Mouse (Mus musculus): Measurements from ENCODE around the gene Sh3glb1. TPM values are rescaled to one million over a fixed set of nuclear protein-coding genes. Genes with fewer than 3 reads are reported as not detected.

Gene Sh3glb1
- polyA plus RNA-seq, 1 experiment from 2014 or later = 117 TPM

DNA sequence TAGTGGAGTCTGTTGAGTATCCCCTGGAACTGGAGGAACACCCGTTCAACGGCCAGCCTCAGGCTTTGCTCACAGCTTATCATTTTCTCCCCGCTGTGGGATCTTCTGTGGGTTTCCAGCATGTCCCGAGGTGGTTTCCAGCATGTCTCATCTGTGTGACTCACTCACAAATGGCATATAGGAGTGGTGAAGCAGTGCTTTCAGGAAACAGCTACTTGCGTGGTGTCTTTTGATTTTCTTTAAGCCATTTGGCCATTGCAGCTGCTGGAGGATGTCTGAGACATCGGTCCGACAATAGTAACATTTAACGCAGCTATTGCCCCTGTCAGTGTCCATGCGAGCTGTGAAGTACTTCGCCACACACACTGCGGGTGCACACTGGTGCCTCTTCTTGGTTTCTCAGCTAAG lies 50.7 kb downstream of the Sh3glb1 start:
- 0 out of 2 replicates have a peak overlapping the region, but pooled peaks have one; percentile 26 for H3K27ac ChIP-seq (ENCODE audit: low read length)
- ATAC-seq = no peak
- H3K4me1 ChIP-seq (ENCODE audit: control insufficient read depth, insufficient read depth, low read length) = no peaks in the 10 kb centered on the region
- no peaks in the 10 kb centered on the region for H3K9me3 ChIP-seq (replicated peaks; ENCODE audit: control insufficient read depth, low read length, poor library complexity, severe bottlenecking)
- H3K9ac ChIP-seq (ENCODE audit: low read depth, low read length) = no peak overlapping the region
- no peak overlapping the region for H3K4me2 ChIP-seq (ENCODE audit: low read length)
- H3K36me3 ChIP-seq (ENCODE audit: control insufficient read depth, insufficient read depth, low read length) = no peaks in the 10 kb centered on the region
- no peaks in the 10 kb centered on the region for H3K27me3 ChIP-seq (ENCODE audit: control insufficient read depth, insufficient read depth, low read depth, low read length)
- 69% methylated on average over 11 of the region's 11 CpGs for WGBS
- H3K4me3 ChIP-seq (ENCODE audit: low read depth, low read length) = no peak overlapping the region

DNA sequence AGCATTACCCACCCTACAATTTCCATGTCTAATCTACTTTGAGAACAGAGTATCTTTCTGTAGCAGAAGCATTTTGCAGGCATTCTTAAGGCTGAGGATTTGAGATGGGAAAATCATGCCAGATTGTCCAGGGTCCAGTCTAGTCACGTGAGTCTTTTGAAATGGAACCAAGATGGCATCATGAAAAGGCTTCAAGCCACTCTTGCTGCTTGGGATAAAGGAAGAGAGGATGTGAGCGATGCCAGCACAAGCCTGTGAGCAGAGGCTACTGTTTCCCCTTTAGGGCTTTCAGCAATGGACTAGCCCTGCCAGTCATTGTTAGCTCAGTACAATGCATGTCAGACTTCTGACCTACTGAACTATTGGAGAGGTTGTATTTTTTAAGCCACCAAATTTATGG lies 51.2 kb downstream of the Sh3glb1 start:
- WGBS = 44% methylated on average over 2 of the region's 2 CpGs
- Histone ChIP-seq H3K4me3 (ENCODE audit: low read depth, low read length) (no peak overlapping the region), H3K27ac (ENCODE audit: low read length) (0 out of 2 replicates have a peak overlapping the region, but pooled peaks have one; percentile 26), H3K9ac (ENCODE audit: low read depth, low read length) (no peak overlapping the region), H3K27me3 (ENCODE audit: control insufficient read depth, insufficient read depth, low read depth, low read length) (no peaks in the 10 kb centered on the region), H3K9me3 (replicated peaks; ENCODE audit: control insufficient read depth, low read length, poor library complexity, severe bottlenecking) (no peaks in the 10 kb centered on the region), H3K4me2 (ENCODE audit: low read length) (no peak overlapping the region), H3K36me3 (ENCODE audit: control insufficient read depth, insufficient read depth, low read length) (no peaks in the 10 kb centered on the region), H3K4me1 (ENCODE audit: control insufficient read depth, insufficient read depth, low read length) (no peaks in the 10 kb centered on the region)
- ATAC-seq = peak; percentile 60; the same call in 1 of the 2 replicates

GRCm38 (mm10) chr3:144668039-144668438 lies 52.1 kb downstream of the Sh3glb1 start:
- no peak overlapping the region for H3K4me2 ChIP-seq (ENCODE audit: low read length)
- WGBS = 92% methylated on average over 9 of the region's 9 CpGs
- H3K27ac ChIP-seq (ENCODE audit: low read length) = no peak overlapping the region
- no peaks in the 10 kb centered on the region for H3K36me3 ChIP-seq (ENCODE audit: control insufficient read depth, insufficient read depth, low read length)
- H3K9ac ChIP-seq (ENCODE audit: low read depth, low read length) = no peak overlapping the region
- no peaks in the 10 kb centered on the region for H3K9me3 ChIP-seq (replicated peaks; ENCODE audit: control insufficient read depth, low read length, poor library complexity, severe bottlenecking)
- no peak for ATAC-seq
- H3K27me3 ChIP-seq (ENCODE audit: control insufficient read depth, insufficient read depth, low read depth, low read length) = no peaks in the 10 kb centered on the region
- no peak overlapping the region for H3K4me3 ChIP-seq (ENCODE audit: low read depth, low read length)
- H3K4me1 ChIP-seq (ENCODE audit: control insufficient read depth, insufficient read depth, low read length) = no peaks in the 10 kb centered on the region

DNA sequence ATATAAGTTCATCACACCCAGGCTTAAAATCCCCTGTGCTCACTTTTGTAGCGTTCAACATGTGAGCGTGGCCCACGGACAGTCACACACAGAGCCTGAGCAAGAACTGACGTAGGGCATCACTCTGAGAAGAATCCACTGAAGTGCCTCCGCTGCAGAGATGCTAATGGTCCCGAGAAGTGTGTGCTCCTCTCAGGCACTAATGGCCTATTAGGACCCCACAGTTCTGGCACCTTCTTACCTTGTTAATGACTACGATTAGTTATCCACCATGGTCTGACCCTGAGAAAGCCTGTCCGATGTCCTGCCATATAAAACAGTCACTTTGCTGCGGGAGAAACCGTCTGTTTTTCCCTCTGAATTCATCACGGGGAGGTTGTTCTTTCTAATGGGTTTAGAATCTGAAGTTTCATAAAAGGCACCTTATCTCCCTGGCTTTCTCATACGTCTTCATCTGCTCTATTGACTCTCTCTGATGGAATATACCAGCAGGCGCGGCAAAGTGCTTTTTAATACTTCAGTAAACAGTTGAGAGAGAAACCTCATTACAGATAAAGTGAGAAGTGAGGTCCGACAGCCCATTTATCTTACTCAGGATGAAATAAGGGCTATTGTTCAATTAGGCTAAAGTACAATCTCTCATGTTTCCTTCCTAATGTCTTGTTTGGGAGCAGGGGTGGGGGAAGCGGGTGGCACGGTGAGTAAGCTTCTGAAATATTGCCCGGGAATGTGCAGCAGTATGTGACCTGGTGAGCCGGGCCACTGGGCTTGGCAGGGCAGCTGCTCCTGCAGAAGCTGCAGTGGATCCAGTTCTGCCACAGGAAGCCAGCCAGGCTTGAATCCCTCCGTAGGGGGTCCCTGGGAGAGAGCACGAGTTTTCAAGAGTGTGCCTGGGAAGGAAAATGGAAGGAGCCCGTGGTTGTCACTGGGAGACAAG lies 55.5 kb downstream of the Sh3glb1 start:
- no peak overlapping the region for H3K27ac ChIP-seq (ENCODE audit: low read length)
- H3K9me3 ChIP-seq (replicated peaks; ENCODE audit: control insufficient read depth, low read length, poor library complexity, severe bottlenecking) = no peaks in the 10 kb centered on the region
- no peak for ATAC-seq
- no peak overlapping the region for H3K4me2 ChIP-seq (ENCODE audit: low read length)
- no peaks in the 10 kb centered on the region for H3K4me1 ChIP-seq (ENCODE audit: control insufficient read depth, insufficient read depth, low read length)
- H3K4me3 ChIP-seq (ENCODE audit: low read depth, low read length) = no peak overlapping the region
- WGBS = 53% methylated on average over 22 of the region's 22 CpGs
- no peaks in the 10 kb centered on the region for H3K36me3 ChIP-seq (ENCODE audit: control insufficient read depth, insufficient read depth, low read length)
- no peaks in the 10 kb centered on the region for H3K27me3 ChIP-seq (ENCODE audit: control insufficient read depth, insufficient read depth, low read depth, low read length)
- H3K9ac ChIP-seq (ENCODE audit: low read depth, low read length) = no peak overlapping the region

DNA sequence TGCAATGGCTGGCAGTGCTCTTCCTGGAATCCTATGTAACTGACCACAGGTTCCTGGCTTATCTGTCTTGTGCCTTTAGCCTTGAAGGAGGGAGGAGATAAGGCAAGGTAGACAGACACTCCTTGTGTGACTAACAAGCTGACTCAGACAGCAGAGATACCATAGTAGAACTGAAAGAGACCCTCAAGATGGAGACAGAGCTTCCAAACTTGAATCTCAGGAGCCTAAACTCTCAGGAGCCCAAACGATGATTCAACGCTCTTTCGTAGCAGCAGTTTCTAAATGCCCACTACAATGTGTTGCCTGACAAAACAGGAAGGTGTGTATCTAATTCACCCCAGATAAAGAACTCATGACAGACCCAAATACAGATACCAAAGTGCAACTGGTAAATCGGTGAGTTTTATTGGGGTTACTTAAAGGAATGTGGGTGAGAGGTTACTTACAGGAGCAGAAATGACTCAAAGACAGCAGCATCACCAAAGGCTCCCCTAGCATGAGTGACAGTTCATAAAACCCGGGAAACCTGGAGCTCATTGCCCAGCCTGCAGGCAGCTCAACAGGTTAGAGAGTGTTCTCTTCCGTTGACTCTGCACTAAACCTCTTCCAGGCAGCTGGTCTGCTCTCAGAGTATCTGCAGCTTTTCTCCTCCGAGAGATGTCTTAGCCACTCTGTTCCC lies 56.6 kb downstream of the Sh3glb1 start:
- Histone ChIP-seq H3K4me2 (ENCODE audit: low read length) (no peak overlapping the region), H3K36me3 (ENCODE audit: control insufficient read depth, insufficient read depth, low read length) (no peaks in the 10 kb centered on the region), H3K4me1 (ENCODE audit: control insufficient read depth, insufficient read depth, low read length) (no peaks in the 10 kb centered on the region), H3K4me3 (ENCODE audit: low read depth, low read length) (no peak overlapping the region), H3K27me3 (ENCODE audit: control insufficient read depth, insufficient read depth, low read depth, low read length) (no peaks in the 10 kb centered on the region), H3K9ac (ENCODE audit: low read depth, low read length) (no peak overlapping the region), H3K27ac (ENCODE audit: low read length) (no peak overlapping the region), H3K9me3 (replicated peaks; ENCODE audit: control insufficient read depth, low read length, poor library complexity, severe bottlenecking) (no peaks in the 10 kb centered on the region)
- no peak for ATAC-seq
- whole genome bisulfite sequencing = 97% methylated on average over 7 of the region's 7 CpGs

DNA sequence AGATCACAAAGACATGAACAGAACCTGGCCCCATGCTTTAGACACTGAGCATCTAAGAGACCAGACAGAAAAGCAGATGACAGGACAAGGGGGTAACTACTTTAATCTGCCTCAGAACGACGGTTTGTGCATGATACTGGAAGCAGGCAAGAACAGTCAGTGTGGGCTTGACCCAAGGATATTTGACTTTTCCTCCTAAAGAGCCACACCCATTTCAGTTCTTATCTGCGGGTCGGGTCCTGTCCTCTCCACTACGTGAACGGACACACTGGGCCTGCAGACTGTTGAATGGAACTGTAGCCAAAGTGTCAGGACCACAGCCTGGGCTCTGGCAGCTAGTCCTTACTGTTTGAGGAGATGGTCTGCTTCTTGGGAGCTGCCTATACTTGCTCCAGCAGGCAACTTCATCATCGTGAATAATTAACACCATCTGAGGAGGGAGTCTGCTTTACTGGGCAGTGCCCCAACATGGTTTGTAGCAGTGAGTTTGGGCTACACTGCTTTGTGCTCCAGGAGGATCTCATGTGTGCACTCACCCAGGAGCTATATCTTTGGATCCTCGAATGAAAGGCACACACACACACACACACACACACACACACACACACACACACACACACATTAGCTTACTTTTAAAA lies 57.8 kb downstream of the Sh3glb1 start:
- Histone ChIP-seq H3K4me3 (ENCODE audit: low read depth, low read length) (no peak overlapping the region), H3K27me3 (ENCODE audit: control insufficient read depth, insufficient read depth, low read depth, low read length) (no peaks in the 10 kb centered on the region), H3K9ac (ENCODE audit: low read depth, low read length) (no peak overlapping the region), H3K27ac (ENCODE audit: low read length) (no peak overlapping the region), H3K4me1 (ENCODE audit: control insufficient read depth, insufficient read depth, low read length) (no peaks in the 10 kb centered on the region), H3K9me3 (replicated peaks; ENCODE audit: control insufficient read depth, low read length, poor library complexity, severe bottlenecking) (no peaks in the 10 kb centered on the region), H3K4me2 (ENCODE audit: low read length) (no peak overlapping the region), H3K36me3 (ENCODE audit: control insufficient read depth, insufficient read depth, low read length) (no peaks in the 10 kb centered on the region)
- WGBS = 88% methylated on average over 8 of the region's 8 CpGs
- no peak for ATAC-seq

DNA sequence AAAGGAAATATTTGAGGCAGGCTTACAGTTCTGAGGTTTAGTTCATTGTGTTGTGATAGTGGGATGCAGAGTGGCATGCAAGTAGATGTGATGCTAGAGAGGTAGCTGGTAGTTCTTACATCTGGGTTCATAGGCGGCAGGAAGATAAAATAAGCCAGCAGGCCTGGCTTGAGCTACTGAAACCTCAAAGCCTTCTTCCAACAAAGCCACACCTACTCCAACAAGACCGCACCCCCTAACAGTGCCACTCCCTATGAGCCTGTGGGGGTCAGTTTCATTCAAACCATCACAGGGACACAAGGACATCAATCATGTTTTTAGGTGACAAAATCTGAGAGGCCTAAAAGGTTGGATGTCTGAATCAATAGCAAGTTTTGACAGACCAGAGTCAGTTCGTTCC lies 58.7 kb downstream of the Sh3glb1 start:
- 94% methylated on average over 3 of the region's 3 CpGs for WGBS
- no peak overlapping the region for H3K27ac ChIP-seq (ENCODE audit: low read length)
- ATAC-seq = no peak
- no peak overlapping the region for H3K4me3 ChIP-seq (ENCODE audit: low read depth, low read length)
- no peaks in the 10 kb centered on the region for H3K9me3 ChIP-seq (replicated peaks; ENCODE audit: control insufficient read depth, low read length, poor library complexity, severe bottlenecking)
- no peaks in the 10 kb centered on the region for H3K27me3 ChIP-seq (ENCODE audit: control insufficient read depth, insufficient read depth, low read depth, low read length)
- H3K4me2 ChIP-seq (ENCODE audit: low read length) = no peak overlapping the region
- no peak overlapping the region for H3K9ac ChIP-seq (ENCODE audit: low read depth, low read length)
- H3K36me3 ChIP-seq (ENCODE audit: control insufficient read depth, insufficient read depth, low read length) = no peaks in the 10 kb centered on the region
- H3K4me1 ChIP-seq (ENCODE audit: control insufficient read depth, insufficient read depth, low read length) = no peaks in the 10 kb centered on the region

GRCm38 (mm10) chr3:144644202-144644601 lies 75.9 kb downstream of the Sh3glb1 start:
- Histone ChIP-seq H3K4me3 (ENCODE audit: low read depth, low read length) (no peak overlapping the region), H3K27me3 (ENCODE audit: control insufficient read depth, insufficient read depth, low read depth, low read length) (no peaks in the 10 kb centered on the region), H3K4me2 (ENCODE audit: low read length) (no peak overlapping the region), H3K27ac (ENCODE audit: low read length) (no peak overlapping the region), H3K9ac (ENCODE audit: low read depth, low read length) (no peak overlapping the region), H3K36me3 (ENCODE audit: control insufficient read depth, insufficient read depth, low read length) (no peaks in the 10 kb centered on the region), H3K9me3 (replicated peaks; ENCODE audit: control insufficient read depth, low read length, poor library complexity, severe bottlenecking) (no peaks in the 10 kb centered on the region), H3K4me1 (ENCODE audit: control insufficient read depth, insufficient read depth, low read length) (peaks cover 3% of the 10 kb centered on the region; the same call in 1 of the 2 replicates)
- no peak; the same call in 1 of the 2 replicates for ATAC-seq
- WGBS = 37% methylated on average over 5 of the region's 5 CpGs

All from midbrain, embryonic 16.5 days (tissue).